Mouse (Mus musculus): ENCODE measurements around the gene 1700011L22Rik. TPM values are rescaled to one million over a fixed set of nuclear protein-coding genes. Genes with fewer than 3 reads are reported as not detected.
A peak's percentile ranks its signal among the peaks of the same experiment; 100 is the strongest.

Gene 1700011L22Rik
- polyA plus RNA-seq, 1 experiment from 2014 or later = not detected

DNA sequence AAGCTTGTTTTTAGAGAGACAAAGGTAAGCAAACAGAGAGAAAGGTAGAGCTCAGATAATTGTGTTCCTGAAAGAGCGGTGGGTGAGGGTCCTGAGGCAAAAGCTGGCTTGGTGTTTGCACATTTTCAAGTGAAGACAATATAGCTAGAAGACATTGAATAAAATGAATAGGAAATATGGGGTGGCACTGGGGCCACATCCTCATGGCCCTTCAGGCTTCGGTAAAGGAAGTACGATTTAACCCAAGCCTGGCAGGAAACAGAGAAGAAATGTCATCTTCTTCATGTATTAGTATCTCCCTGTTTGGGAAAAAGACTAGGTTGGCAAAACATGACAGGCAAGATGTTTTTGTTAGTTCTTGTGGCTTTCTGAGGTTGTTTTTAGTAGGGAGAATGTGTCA, 22.3 kb downstream of the 1700011L22Rik start:
- Histone ChIP-seq H3K4me2 (ENCODE audit: low read depth, low read length) (no peak overlapping the region), H3K27ac (ENCODE audit: low read depth, low read length) (no peak overlapping the region), H3K27me3 (ENCODE audit: control insufficient read depth, insufficient read depth, low read length) (no peaks in the 10 kb centered on the region), H3K9ac (replicated peaks; ENCODE audit: low read depth, low read length) (no peak overlapping the region), H3K4me1 (ENCODE audit: control insufficient read depth, insufficient read depth, low read length) (no peaks in the 10 kb centered on the region), H3K4me3 (ENCODE audit: low read depth, low read length) (no peak overlapping the region), H3K36me3 (ENCODE audit: control insufficient read depth, insufficient read depth, low read length) (no peaks in the 10 kb centered on the region), H3K9me3 (ENCODE audit: control insufficient read depth, low read length) (no peaks in the 10 kb centered on the region)
- 94% methylated on average over 3 of the region's 3 CpGs for WGBS
- no peak for ATAC-seq (ENCODE audit: low read depth)

DNA sequence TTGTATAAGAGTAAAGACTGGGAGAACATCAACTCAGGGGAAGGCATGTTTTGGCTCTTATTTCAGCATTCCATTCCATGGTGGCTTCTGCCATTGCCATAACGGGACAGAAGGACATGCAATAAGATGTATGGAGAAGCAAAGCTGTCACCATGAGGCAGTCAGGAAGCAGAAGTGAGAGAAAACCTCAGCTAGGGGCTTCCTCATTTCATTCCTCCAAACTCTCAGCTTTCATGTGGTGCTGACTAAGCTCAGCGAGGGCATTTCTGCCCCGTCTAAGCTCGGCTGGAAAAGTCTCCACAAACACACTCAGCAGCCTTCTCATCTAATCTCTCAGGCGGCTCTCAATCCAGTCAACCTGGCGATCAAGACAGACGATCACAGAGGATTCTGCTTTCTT, 22.8 kb downstream of the 1700011L22Rik start:
- H3K36me3 ChIP-seq (ENCODE audit: control insufficient read depth, insufficient read depth, low read length) = no peaks in the 10 kb centered on the region
- no peaks in the 10 kb centered on the region for H3K4me1 ChIP-seq (ENCODE audit: control insufficient read depth, insufficient read depth, low read length)
- H3K27me3 ChIP-seq (ENCODE audit: control insufficient read depth, insufficient read depth, low read length) = no peaks in the 10 kb centered on the region
- WGBS = 91% methylated on average over 7 of the region's 7 CpGs
- no peaks in the 10 kb centered on the region for H3K9me3 ChIP-seq (ENCODE audit: control insufficient read depth, low read length)
- no peak overlapping the region for H3K27ac ChIP-seq (ENCODE audit: low read depth, low read length)
- H3K9ac ChIP-seq (replicated peaks; ENCODE audit: low read depth, low read length) = no peak overlapping the region
- no peak for ATAC-seq (ENCODE audit: low read depth)
- no peak overlapping the region for H3K4me2 ChIP-seq (ENCODE audit: low read depth, low read length)
- no peak overlapping the region for H3K4me3 ChIP-seq (ENCODE audit: low read depth, low read length)

DNA sequence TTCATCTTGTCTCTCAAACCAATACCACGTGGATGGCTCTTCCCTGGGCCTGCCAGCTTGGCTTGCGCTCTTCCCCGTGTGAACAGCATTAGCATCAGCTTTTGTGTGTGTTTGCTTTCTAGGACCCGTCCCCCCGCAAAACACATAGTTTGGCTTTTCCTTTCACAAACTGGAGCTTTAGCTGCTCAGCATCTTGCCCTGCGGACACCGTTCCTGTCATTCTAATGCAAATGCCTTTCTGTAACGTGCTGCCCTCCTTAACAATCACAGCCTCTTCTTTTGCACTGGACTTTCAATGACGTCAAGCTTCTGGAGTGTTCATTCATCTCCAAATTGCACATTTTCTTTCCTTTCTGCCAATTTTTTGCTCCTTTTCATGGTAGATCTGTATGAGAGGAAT, 24.0 kb downstream of the 1700011L22Rik start:
- Histone ChIP-seq H3K9ac (replicated peaks; ENCODE audit: low read depth, low read length) (no peak overlapping the region), H3K4me3 (ENCODE audit: low read depth, low read length) (no peak overlapping the region), H3K27me3 (ENCODE audit: control insufficient read depth, insufficient read depth, low read length) (no peaks in the 10 kb centered on the region), H3K9me3 (ENCODE audit: control insufficient read depth, low read length) (no peaks in the 10 kb centered on the region), H3K4me1 (ENCODE audit: control insufficient read depth, insufficient read depth, low read length) (no peaks in the 10 kb centered on the region), H3K27ac (ENCODE audit: low read depth, low read length) (no peak overlapping the region), H3K4me2 (ENCODE audit: low read depth, low read length) (no peak overlapping the region), H3K36me3 (ENCODE audit: control insufficient read depth, insufficient read depth, low read length) (no peaks in the 10 kb centered on the region)
- ATAC-seq (ENCODE audit: low read depth) = no peak
- WGBS = 40% methylated on average over 9 of the region's 9 CpGs

DNA sequence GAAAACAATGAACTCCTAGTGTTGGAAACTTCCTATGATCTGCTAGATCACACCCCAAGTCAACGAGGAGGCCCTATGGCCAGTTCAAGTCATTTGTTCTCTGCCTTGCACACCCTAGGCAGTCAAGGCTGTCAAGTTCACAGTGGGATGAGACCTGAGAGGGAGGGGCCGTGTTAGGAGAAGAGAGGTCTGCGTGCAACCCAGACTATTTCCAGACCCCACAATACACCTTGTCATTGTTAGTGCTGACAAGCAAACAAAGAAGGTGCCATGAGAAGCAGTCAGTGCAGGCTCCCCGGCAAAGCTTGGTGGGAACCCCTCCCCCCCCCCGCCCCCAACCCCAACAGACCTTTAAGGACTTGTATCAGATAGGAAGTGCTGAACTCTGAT, 25.6 kb downstream of the 1700011L22Rik start:
- no peaks in the 10 kb centered on the region for H3K9me3 ChIP-seq (ENCODE audit: control insufficient read depth, low read length)
- no peak for ATAC-seq (ENCODE audit: low read depth)
- H3K9ac ChIP-seq (replicated peaks; ENCODE audit: low read depth, low read length) = no peak overlapping the region
- H3K36me3 ChIP-seq (ENCODE audit: control insufficient read depth, insufficient read depth, low read length) = no peaks in the 10 kb centered on the region
- no peaks in the 10 kb centered on the region for H3K4me1 ChIP-seq (ENCODE audit: control insufficient read depth, insufficient read depth, low read length)
- H3K4me3 ChIP-seq (ENCODE audit: low read depth, low read length) = no peak overlapping the region
- no peaks in the 10 kb centered on the region for H3K27me3 ChIP-seq (ENCODE audit: control insufficient read depth, insufficient read depth, low read length)
- WGBS = 56% methylated on average over 5 of the region's 5 CpGs
- H3K4me2 ChIP-seq (ENCODE audit: low read depth, low read length) = no peak overlapping the region
- H3K27ac ChIP-seq (ENCODE audit: low read depth, low read length) = no peak overlapping the region

DNA sequence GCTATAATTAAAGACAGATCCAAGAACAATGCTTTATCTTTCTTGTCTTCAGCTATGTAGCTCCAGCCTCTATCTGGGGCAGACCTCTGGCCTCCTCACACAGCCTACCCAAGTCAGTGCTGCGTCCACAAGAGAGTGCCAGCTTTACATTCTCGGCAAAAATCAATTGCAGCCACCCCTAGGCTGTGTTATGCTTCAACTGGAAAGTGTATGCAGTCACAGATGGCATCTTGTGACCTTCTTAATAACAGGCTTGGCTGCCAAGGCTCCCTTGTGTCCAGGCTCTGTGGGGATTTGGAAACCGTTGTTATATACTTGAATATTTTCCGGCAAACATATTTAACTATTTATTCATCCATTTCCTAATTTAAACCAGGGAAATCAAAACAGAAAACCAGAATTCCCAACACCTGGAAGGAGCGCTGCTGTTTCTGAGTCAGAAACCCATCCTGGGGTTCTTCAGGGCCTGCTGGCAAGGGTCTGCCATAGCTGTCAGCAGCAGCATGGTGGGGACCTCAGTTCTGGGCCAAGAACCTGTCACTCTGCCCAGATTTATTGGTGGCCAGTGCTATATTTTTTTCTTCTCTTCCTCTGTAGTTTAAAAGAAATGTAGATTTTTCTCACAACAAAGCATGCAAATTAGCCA, 26.1 kb downstream of the 1700011L22Rik start:
- 66% methylated on average over 5 of the region's 5 CpGs for WGBS
- Histone ChIP-seq H3K36me3 (ENCODE audit: control insufficient read depth, insufficient read depth, low read length) (no peaks in the 10 kb centered on the region), H3K27ac (ENCODE audit: low read depth, low read length) (no peak overlapping the region), H3K27me3 (ENCODE audit: control insufficient read depth, insufficient read depth, low read length) (no peaks in the 10 kb centered on the region), H3K9ac (replicated peaks; ENCODE audit: low read depth, low read length) (no peak overlapping the region), H3K4me2 (ENCODE audit: low read depth, low read length) (no peak overlapping the region), H3K4me1 (ENCODE audit: control insufficient read depth, insufficient read depth, low read length) (no peaks in the 10 kb centered on the region), H3K9me3 (ENCODE audit: control insufficient read depth, low read length) (no peaks in the 10 kb centered on the region), H3K4me3 (ENCODE audit: low read depth, low read length) (no peak overlapping the region)
- ATAC-seq (ENCODE audit: low read depth) = no peak

DNA sequence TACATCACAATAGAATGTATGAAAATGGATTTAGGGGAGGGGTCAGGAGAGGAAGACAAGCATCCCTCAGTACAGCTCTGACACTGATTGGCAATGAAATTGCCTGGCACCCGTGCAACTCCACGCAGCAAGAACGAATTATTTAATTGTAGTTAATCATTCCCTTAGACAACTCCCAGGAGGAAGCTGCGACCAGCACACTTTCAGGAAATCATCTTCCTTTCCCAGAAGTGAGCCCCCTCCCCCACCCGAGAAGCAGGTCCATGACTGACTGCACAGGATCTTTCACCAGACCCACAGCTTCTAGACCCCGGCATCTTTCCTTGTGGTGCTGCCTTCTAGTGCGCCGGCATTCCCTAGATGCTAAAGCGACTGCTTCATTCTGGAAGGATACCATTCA, 36.7 kb downstream of the 1700011L22Rik start:
- no peak overlapping the region for H3K9ac ChIP-seq (replicated peaks; ENCODE audit: low read depth, low read length)
- H3K27ac ChIP-seq (ENCODE audit: low read depth, low read length) = no peak overlapping the region
- no peaks in the 10 kb centered on the region for H3K36me3 ChIP-seq (ENCODE audit: control insufficient read depth, insufficient read depth, low read length)
- peaks cover 12% of the 10 kb centered on the region for H3K4me1 ChIP-seq (ENCODE audit: control insufficient read depth, insufficient read depth, low read length)
- no peaks in the 10 kb centered on the region for H3K9me3 ChIP-seq (ENCODE audit: control insufficient read depth, low read length)
- no peak for ATAC-seq (ENCODE audit: low read depth)
- no peak overlapping the region for H3K4me3 ChIP-seq (ENCODE audit: low read depth, low read length)
- no peaks in the 10 kb centered on the region for H3K27me3 ChIP-seq (ENCODE audit: control insufficient read depth, insufficient read depth, low read length)
- H3K4me2 ChIP-seq (ENCODE audit: low read depth, low read length) = no peak overlapping the region
- WGBS = 59% methylated on average over 9 of the region's 9 CpGs

DNA sequence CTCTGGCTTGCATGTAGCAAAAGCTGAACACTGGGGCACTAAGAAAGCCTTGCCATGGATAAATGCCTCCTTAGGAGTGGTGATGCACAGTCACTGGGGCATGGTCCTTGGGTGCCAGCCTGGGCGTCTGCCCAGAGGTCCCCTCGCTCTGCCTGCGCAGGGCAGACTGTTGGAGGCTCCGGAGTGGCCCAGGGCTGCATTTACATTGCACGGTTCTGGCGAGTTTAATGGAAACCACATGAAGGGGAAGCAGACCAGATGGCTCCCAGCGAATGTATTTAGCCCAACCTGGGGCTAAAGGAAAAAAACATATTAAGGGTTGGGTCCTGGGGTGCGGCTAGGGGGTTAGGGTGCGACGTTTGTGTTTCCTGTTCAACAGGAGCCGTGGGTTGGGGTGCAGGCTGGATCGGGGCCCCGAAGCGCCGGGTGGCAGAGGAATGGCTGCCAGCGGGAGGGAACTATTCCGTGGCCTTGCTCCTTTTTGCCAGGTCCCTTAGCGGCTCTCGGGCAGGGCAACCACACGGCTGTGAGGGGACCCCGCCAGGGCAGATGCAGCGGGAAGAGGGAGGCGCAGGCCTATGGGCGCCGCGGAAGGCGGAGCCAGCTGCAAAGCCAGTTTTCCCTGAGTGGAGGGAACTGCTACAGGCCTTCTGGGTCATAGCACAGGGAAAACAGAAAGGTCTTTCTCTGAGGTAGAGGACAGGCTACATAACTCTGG, 38.6 kb downstream of the 1700011L22Rik start:
- Histone ChIP-seq H3K4me2 (ENCODE audit: low read depth, low read length) (peak overlapping the region; percentile 54), H3K27me3 (ENCODE audit: control insufficient read depth, insufficient read depth, low read length) (no peaks in the 10 kb centered on the region), H3K4me1 (ENCODE audit: control insufficient read depth, insufficient read depth, low read length) (peaks cover 12% of the 10 kb centered on the region), H3K9ac (replicated peaks; ENCODE audit: low read depth, low read length) (peak overlapping the region; percentile 54), H3K4me3 (ENCODE audit: low read depth, low read length) (peak overlapping the region; percentile 32), H3K36me3 (ENCODE audit: control insufficient read depth, insufficient read depth, low read length) (no peaks in the 10 kb centered on the region), H3K27ac (ENCODE audit: low read depth, low read length) (peak overlapping the region; percentile 41; the same call in 1 of the 2 replicates), H3K9me3 (ENCODE audit: control insufficient read depth, low read length) (no peaks in the 10 kb centered on the region)
- WGBS = 4% methylated on average over 27 of the region's 27 CpGs
- peak; percentile 73 for ATAC-seq (ENCODE audit: low read depth)

DNA sequence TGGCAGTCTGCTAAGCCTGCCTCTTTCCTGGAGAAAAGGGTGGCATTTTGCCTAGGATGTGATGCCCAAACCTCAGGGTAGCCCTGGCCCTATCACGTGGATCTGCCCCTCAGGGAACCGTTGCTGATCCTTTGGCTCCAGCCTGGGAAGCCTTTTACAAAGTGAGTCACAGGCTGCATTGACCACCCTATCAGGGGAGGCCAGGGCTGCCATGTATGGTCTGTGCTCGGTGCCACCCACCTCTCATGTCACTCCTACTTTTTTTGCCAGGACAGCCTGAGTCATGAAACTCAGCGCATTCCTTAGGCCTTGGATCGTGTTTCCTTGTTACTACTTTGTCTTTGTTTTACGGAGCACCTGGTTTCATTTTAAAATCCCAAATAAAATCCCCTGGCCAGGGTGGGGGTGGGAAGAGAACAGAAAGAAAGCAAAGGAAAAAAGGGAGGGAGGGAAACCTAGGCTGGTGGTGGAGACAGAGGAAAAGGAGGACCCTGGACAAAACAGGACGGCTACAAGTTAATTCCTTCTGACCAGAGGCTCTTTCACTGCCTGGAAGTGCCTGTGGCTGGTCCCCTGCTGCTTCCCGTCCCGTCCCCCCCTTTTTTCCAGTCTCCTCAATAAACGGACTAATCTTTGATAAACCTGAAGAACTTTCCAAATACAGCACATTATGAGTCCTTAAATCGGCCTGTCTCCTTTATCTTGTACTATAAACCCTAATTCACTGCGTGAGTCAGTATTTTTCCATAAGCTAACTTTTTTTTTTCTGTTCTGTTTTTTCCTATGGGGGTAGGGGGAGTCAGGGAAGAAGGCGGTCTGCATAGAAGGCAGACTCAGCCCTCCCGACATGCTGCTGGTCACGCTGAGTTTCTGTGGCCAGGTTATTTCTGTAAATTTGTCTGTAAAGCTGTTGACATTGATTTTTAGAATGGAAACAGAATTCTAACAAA, 39.4 kb downstream of the 1700011L22Rik start:
- ATAC-seq (ENCODE audit: low read depth) = peak; percentile 45; the same call in 1 of the 2 replicates
- 12% methylated on average over 15 of the region's 15 CpGs for WGBS
- H3K9ac ChIP-seq (replicated peaks; ENCODE audit: low read depth, low read length) = no peak overlapping the region
- H3K27ac ChIP-seq (ENCODE audit: low read depth, low read length) = no peak overlapping the region; the same call in 1 of the 2 replicates
- H3K4me3 ChIP-seq (ENCODE audit: low read depth, low read length) = no peak overlapping the region
- no peaks in the 10 kb centered on the region for H3K27me3 ChIP-seq (ENCODE audit: control insufficient read depth, insufficient read depth, low read length)
- peak overlapping the region; percentile 54 for H3K4me2 ChIP-seq (ENCODE audit: low read depth, low read length)
- no peaks in the 10 kb centered on the region for H3K9me3 ChIP-seq (ENCODE audit: control insufficient read depth, low read length)
- H3K36me3 ChIP-seq (ENCODE audit: control insufficient read depth, insufficient read depth, low read length) = no peaks in the 10 kb centered on the region
- H3K4me1 ChIP-seq (ENCODE audit: control insufficient read depth, insufficient read depth, low read length) = peaks cover 12% of the 10 kb centered on the region

All from neural tube, embryonic 14.5 days (tissue).